Mouse (Mus musculus): ENCODE results near the gene Pknox1. TPM values are rescaled to one million over a fixed set of nuclear protein-coding genes. Genes with fewer than 3 reads are reported as not detected.
A peak's percentile ranks its signal among the peaks of the same experiment; 100 is the strongest.
"Not testable (repeated sequence)": the region's sequence is repeated elsewhere in the genome, so short reads cannot be mapped to it uniquely, and the experiment has no call there.

Pknox1 gene
- polyA plus RNA-seq, 1 experiment from 2014 or later, result 37.9 TPM

DNA sequence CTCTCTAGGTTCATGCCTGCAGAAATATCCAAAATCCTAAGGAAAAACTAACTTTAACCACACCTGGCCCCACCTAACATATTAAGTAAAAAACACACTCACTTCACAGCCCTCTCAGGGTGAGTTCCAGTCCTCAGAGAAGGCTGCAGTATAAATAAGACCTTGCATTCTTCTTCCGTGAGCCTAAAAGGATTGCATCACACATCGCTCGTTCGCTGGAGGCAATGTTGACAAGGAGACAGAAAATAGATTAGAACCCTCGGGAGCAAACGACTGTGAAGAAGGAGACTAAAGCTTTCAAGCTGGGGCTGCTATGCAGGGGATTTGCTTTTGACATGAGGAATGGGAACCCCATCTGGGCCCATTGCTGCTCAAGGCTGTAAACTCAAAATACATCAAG is 21.0 kb upstream of the Pknox1 start:
- no peaks in the 10 kb centered on the region for H3K36me3 ChIP-seq (ENCODE audit: control insufficient read depth, insufficient read depth, low read length)
- H3K4me2 ChIP-seq (ENCODE audit: low read depth, severe bottlenecking), result no peak overlapping the region
- H3K9ac ChIP-seq (ENCODE audit: low read length), result no peak overlapping the region
- H3K4me1 ChIP-seq (ENCODE audit: control insufficient read depth, insufficient read depth, low read length), result peaks cover 8% of the 10 kb centered on the region
- H3K9me3 ChIP-seq (ENCODE audit: control insufficient read depth, low read length), result no peaks in the 10 kb centered on the region
- H3K27me3 ChIP-seq (ENCODE audit: control insufficient read depth, insufficient read depth, low read length), result no peaks in the 10 kb centered on the region
- ATAC-seq (ENCODE audit: insufficient number of reproducible peaks, low FRiP score, low TSS enrichment, low read depth), result no peak
- DNase-seq (ENCODE audit: low spot score), result no peak
- H3K27ac ChIP-seq (replicated peaks; ENCODE audit: low read depth, low read length), result no peak overlapping the region
- H3K4me3 ChIP-seq (ENCODE audit: low read depth, low read length), result no peak overlapping the region
- 43% methylated on average over 6 of the region's 6 CpGs for WGBS

DNA sequence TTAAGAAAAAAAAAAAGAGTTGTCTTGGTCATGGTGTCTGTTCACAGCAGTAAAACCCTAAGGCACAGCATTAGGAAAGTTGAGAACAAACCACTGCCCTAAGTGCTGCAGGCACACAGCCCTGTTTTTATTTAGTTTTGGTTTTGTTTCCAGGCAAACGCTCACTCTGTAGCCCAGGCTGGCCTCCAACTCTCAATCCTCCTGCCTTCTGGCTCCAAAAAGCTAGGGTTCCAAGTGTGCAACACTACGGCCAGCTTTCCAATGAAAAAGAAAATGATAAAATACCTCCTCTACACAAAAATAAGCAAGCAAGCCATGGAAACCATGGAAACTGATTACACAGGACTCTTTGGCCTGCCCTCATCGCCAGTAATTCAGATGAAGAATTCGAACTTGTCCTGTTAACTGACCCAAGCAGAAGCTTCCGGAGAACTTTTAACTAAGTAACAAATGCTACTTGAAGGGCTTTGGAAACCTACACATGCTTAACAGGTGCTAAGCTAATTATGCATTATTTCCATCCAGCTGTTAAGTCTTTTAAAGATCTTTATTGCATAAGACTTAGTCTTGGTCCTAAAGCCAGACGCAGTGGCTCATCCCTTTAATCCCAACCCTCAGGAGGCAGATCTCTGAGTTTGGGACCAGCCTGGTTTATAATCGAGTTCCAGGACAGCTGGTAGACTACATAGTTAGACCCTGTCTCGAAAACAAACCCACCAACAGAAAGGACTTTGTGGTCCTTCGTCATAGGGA is 17.9 kb upstream of the Pknox1 start:
- H3K4me1 ChIP-seq (ENCODE audit: control insufficient read depth, insufficient read depth, low read length), result peaks cover 6% of the 10 kb centered on the region
- no peaks in the 10 kb centered on the region for H3K36me3 ChIP-seq (ENCODE audit: control insufficient read depth, insufficient read depth, low read length)
- H3K9ac ChIP-seq (ENCODE audit: low read length), result no peak overlapping the region
- no peak overlapping the region for H3K4me3 ChIP-seq (ENCODE audit: low read depth, low read length)
- H3K27me3 ChIP-seq (ENCODE audit: control insufficient read depth, insufficient read depth, low read length), result no peaks in the 10 kb centered on the region
- WGBS, result 85% methylated on average over 9 of the region's 9 CpGs
- ATAC-seq (ENCODE audit: insufficient number of reproducible peaks, low FRiP score, low TSS enrichment, low read depth) (no peak), DNase-seq (ENCODE audit: low spot score) (no peak)
- H3K27ac ChIP-seq (replicated peaks; ENCODE audit: low read depth, low read length), result no peak overlapping the region
- H3K4me2 ChIP-seq (ENCODE audit: low read depth, severe bottlenecking), result no peak overlapping the region
- no peaks in the 10 kb centered on the region for H3K9me3 ChIP-seq (ENCODE audit: control insufficient read depth, low read length)

DNA sequence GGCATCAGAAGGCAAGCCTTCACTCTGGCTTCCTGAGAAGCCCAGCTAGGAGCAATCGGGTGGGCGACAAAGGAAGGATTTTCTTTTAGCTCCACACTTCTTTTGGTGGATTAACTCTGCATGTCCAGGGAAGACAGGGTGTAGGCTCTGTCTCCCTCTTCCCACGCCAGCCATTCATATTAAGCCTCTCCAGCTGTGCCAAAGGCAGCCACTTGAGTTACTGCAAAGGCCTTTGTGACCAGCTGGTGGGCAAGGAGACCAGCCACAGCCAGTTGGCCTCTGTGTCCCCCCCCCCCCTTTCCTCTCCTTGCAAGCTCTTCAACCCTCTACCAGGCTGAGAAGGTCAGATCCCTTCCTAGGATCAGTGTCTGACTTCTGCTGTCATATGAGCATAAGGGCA is 16.6 kb upstream of the Pknox1 start:
- Histone ChIP-seq H3K9ac (ENCODE audit: low read length) (no peak overlapping the region), H3K27me3 (ENCODE audit: control insufficient read depth, insufficient read depth, low read length) (no peaks in the 10 kb centered on the region), H3K4me2 (ENCODE audit: low read depth, severe bottlenecking) (no peak overlapping the region), H3K36me3 (ENCODE audit: control insufficient read depth, insufficient read depth, low read length) (no peaks in the 10 kb centered on the region), H3K9me3 (ENCODE audit: control insufficient read depth, low read length) (no peaks in the 10 kb centered on the region), H3K4me3 (ENCODE audit: low read depth, low read length) (no peak overlapping the region), H3K4me1 (ENCODE audit: control insufficient read depth, insufficient read depth, low read length) (no peaks in the 10 kb centered on the region), H3K27ac (replicated peaks; ENCODE audit: low read depth, low read length) (no peak overlapping the region)
- ATAC-seq (ENCODE audit: insufficient number of reproducible peaks, low FRiP score, low TSS enrichment, low read depth) (no peak), DNase-seq (ENCODE audit: low spot score) (no peak)
- 82% methylated on average over 3 of the region's 3 CpGs for WGBS

DNA sequence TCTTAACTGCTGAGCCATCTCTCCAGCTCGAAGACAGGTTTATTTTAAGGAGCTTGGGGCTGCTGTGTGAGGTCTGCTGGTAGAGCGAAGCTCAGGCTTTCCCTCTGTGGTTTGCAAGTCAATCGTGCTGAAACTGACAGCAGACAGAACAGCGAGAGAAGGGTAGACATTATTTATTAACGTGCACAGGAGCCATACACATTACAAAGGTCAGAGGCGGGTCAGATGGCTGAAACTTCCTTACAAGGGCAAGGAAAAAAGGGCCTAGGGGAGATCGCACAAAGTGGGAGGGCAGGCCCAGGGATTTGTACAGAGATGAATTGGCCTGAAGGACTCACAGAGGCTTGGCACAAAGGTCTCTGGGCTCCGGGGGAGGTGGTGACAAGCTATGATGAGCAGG is 15.1 kb upstream of the Pknox1 start:
- 60% methylated on average over 8 of the region's 8 CpGs for WGBS
- Histone ChIP-seq H3K27ac (replicated peaks; ENCODE audit: low read depth, low read length) (no peak overlapping the region), H3K9me3 (ENCODE audit: control insufficient read depth, low read length) (no peaks in the 10 kb centered on the region), H3K36me3 (ENCODE audit: control insufficient read depth, insufficient read depth, low read length) (no peaks in the 10 kb centered on the region), H3K4me2 (ENCODE audit: low read depth, severe bottlenecking) (no peak overlapping the region), H3K4me3 (ENCODE audit: low read depth, low read length) (no peak overlapping the region), H3K9ac (ENCODE audit: low read length) (no peak overlapping the region), H3K4me1 (ENCODE audit: control insufficient read depth, insufficient read depth, low read length) (no peaks in the 10 kb centered on the region), H3K27me3 (ENCODE audit: control insufficient read depth, insufficient read depth, low read length) (no peaks in the 10 kb centered on the region)
- no peak for DNase-seq (ENCODE audit: low spot score)
- no peak for ATAC-seq (ENCODE audit: insufficient number of reproducible peaks, low FRiP score, low TSS enrichment, low read depth)

DNA sequence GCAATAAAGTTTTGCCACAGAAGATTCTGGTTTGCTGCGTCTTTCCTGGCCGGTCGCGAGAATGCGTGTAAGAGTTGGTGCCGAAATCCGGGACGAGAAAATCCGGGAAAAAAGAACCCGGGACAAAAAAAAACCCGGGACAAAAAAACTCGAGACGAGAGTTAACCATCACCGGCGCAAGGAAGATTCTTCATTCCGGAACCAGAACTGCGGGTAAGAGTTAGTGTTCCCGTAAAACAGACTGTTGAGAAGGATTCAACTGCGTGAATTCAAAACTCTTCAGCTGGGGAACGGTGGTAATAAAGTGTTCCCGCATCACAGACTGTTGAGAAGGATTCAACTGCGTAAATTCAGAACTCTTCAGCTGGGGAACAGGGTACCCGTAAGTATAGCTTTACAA is 11.9 kb upstream of the Pknox1 start:
- H3K9me3 ChIP-seq (ENCODE audit: control insufficient read depth, low read length); H3K36me3 ChIP-seq (ENCODE audit: control insufficient read depth, insufficient read depth, low read length); H3K4me1 ChIP-seq (ENCODE audit: control insufficient read depth, insufficient read depth, low read length); H3K4me2 ChIP-seq (ENCODE audit: low read depth, severe bottlenecking); H3K27me3 ChIP-seq (ENCODE audit: control insufficient read depth, insufficient read depth, low read length); H3K9ac ChIP-seq (ENCODE audit: low read length); H3K4me3 ChIP-seq (ENCODE audit: low read depth, low read length); DNase-seq (ENCODE audit: low spot score); ATAC-seq (ENCODE audit: insufficient number of reproducible peaks, low FRiP score, low TSS enrichment, low read depth); H3K27ac ChIP-seq (replicated peaks; ENCODE audit: low read depth, low read length): not testable (repeated sequence)
- WGBS, result 93% methylated on average over 23 of the region's 23 CpGs

DNA sequence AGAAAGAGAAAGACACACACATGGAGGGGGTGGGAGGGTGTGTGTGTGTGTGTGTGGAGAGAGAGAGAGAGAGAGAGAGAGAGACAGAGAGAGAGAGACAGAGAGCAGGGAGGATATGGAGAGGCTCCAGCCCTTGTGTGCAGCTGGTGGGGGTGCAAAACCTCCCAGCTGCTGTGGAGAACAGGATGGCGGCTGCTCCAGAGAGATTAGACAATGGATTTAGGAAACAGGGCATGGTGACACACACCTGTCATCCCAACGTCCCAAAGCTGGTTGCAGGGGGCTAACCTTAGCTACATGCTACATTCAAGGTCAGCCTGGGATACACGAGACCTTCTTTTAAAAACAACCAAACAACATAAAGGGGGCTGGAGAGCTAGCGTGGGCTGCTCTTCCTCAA is 8.3 kb upstream of the Pknox1 start:
- WGBS, result 88% methylated on average over 4 of the region's 4 CpGs
- ATAC-seq (ENCODE audit: insufficient number of reproducible peaks, low FRiP score, low TSS enrichment, low read depth) (no peak), DNase-seq (ENCODE audit: low spot score) (no peak)
- Histone ChIP-seq H3K27ac (replicated peaks; ENCODE audit: low read depth, low read length) (no peak overlapping the region), H3K4me3 (ENCODE audit: low read depth, low read length) (no peak overlapping the region), H3K4me2 (ENCODE audit: low read depth, severe bottlenecking) (no peak overlapping the region), H3K4me1 (ENCODE audit: control insufficient read depth, insufficient read depth, low read length) (peaks cover 16% of the 10 kb centered on the region), H3K27me3 (ENCODE audit: control insufficient read depth, insufficient read depth, low read length) (no peaks in the 10 kb centered on the region), H3K36me3 (ENCODE audit: control insufficient read depth, insufficient read depth, low read length) (no peaks in the 10 kb centered on the region), H3K9ac (ENCODE audit: low read length) (no peak overlapping the region), H3K9me3 (ENCODE audit: control insufficient read depth, low read length) (no peaks in the 10 kb centered on the region)

DNA sequence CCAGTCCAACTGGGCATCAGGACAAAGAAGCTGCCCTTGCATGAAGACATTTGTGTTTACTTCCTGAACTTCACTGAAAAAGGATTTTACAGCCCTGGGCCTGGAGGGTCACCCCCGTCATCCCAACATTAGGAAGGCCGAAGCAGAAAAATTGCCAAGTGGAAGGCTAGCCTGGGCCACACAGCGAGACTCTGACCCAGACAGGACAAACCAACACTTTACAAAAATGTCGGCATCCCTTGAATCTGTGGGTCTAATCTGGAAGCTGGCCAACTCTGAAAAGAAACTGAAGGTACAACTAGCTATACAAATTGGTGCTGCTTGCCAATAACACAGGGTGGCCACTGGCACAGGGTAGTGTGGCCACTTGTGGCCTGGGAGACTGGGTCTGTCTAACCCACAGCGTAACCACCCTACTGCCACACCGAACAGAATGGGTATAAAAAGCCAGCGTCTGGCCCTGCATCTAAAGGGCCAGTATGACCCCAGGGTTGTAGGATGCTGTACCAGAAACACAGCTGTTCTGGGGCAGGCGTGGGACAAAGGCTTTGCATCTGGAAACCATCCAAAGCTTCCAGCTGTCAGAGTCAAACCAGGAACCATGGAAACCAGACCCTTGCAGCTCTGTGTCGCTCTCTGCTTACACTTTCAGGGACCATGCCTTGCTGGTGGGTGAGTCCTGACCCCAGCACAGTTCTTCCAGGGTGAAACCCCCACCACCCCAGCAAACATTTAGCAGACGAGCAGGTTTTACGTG is 7.2 kb upstream of the Pknox1 start:
- H3K27ac ChIP-seq (replicated peaks; ENCODE audit: low read depth, low read length), result peak overlapping the region; percentile 74
- no peak overlapping the region for H3K4me2 ChIP-seq (ENCODE audit: low read depth, severe bottlenecking)
- WGBS, result 40% methylated on average over 11 of the region's 11 CpGs
- ATAC-seq (ENCODE audit: insufficient number of reproducible peaks, low FRiP score, low TSS enrichment, low read depth) (peak; percentile 75), DNase-seq (ENCODE audit: low spot score) (peak; percentile 84)
- no peaks in the 10 kb centered on the region for H3K27me3 ChIP-seq (ENCODE audit: control insufficient read depth, insufficient read depth, low read length)
- no peaks in the 10 kb centered on the region for H3K36me3 ChIP-seq (ENCODE audit: control insufficient read depth, insufficient read depth, low read length)
- H3K4me3 ChIP-seq (ENCODE audit: low read depth, low read length), result no peak overlapping the region
- no peaks in the 10 kb centered on the region for H3K9me3 ChIP-seq (ENCODE audit: control insufficient read depth, low read length)
- H3K4me1 ChIP-seq (ENCODE audit: control insufficient read depth, insufficient read depth, low read length), result peaks cover 16% of the 10 kb centered on the region
- no peak overlapping the region for H3K9ac ChIP-seq (ENCODE audit: low read length)

DNA sequence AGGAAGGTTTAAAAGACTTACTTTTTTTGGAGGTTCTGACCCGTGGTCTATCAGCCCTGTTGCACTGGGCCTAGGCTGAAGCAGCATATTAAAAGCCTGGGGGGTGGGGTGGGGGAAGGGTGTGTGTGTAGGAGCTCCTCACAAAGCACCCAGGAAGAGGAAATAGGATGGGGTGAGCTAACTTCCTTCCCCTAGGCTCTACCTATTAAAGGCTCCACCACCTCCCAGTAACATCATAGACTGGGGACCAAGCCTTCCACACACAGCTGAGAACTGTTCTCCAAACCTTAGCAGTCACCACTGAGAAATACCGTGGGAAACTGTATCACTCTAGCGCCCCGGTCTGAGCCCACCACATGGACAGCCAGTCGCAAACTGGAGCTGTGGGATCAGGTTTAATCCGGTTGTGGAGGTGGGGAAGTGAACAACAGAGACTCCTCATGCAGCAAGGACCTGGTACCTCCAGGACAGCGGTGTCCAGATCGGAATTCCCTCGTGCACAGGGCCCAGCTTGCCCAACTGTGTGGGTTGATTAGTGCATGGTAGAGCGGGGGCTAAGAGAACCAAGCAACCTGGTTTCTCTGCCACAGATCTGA is 6.5 kb upstream of the Pknox1 start:
- peak; percentile 50 for DNase-seq (ENCODE audit: low spot score)
- no peaks in the 10 kb centered on the region for H3K9me3 ChIP-seq (ENCODE audit: control insufficient read depth, low read length)
- WGBS, result 65% methylated on average over 10 of the region's 10 CpGs
- H3K4me3 ChIP-seq (ENCODE audit: low read depth, low read length), result no peak overlapping the region
- no peak overlapping the region for H3K4me2 ChIP-seq (ENCODE audit: low read depth, severe bottlenecking)
- no peaks in the 10 kb centered on the region for H3K36me3 ChIP-seq (ENCODE audit: control insufficient read depth, insufficient read depth, low read length)
- no peaks in the 10 kb centered on the region for H3K27me3 ChIP-seq (ENCODE audit: control insufficient read depth, insufficient read depth, low read length)
- peaks cover 16% of the 10 kb centered on the region for H3K4me1 ChIP-seq (ENCODE audit: control insufficient read depth, insufficient read depth, low read length)
- H3K9ac ChIP-seq (ENCODE audit: low read length), result no peak overlapping the region; the same call in none of the 2 replicates
- peak; percentile 66 for ATAC-seq (ENCODE audit: insufficient number of reproducible peaks, low FRiP score, low TSS enrichment, low read depth)
- peak overlapping the region; percentile 74 for H3K27ac ChIP-seq (replicated peaks; ENCODE audit: low read depth, low read length)

Measured in limb, embryonic 11.5 days (tissue).